Mouse (Mus musculus): Measurements from ENCODE around the gene Ppp1r15b. TPM values are rescaled to one million over a fixed set of nuclear protein-coding genes. Genes with fewer than 3 reads are reported as not detected.
A peak's percentile ranks its signal among the peaks of the same experiment; 100 is the strongest.

Ppp1r15b gene
- total RNA-seq, 1 experiment = 97.0 TPM

DNA sequence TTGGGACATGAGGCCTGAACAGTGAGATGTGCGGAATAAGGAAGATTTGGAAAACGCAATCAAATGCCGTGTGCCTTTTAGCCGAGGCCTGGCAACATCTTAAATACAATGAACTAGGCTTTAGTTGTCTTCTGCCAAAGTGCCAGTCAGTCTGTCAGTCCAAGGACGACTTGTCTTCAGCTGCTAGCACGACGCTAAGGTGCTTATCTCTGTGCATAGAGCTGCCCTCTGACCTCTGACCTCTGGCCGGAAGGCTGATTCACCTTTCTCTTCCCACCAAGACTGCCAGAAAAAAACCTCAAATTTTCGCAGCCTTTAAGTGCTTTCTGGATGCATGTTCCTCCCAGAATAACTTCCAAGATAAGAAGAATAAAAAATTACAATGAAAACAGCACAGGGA is 3.6 kb upstream of the Ppp1r15b start:
- in situ Hi-C loops (cut with MboI; ENCODE audit: low sequenced_read_pairs in 2 of 2, unreplicated experiment in 2 of 2) = loop anchor here (25.0 kb wide), 1 partner anchor 90 kb away; the partner anchor contains the start of genes Mdm4 (in 2 of the 2) and Pik3c2b (in 2 of the 2)
- Histone ChIP-seq H3K9me3 (ENCODE audit: control insufficient read depth, insufficient read depth, low read depth, low read length) (no peaks in the 10 kb centered on the region), H3K4me1 (ENCODE audit: control insufficient read depth in 2 of 2, insufficient read depth in 2 of 2, low read length in 2 of 2, poor library complexity in 1 of 2) (peaks cover 9 to 28% of the 10 kb centered on the region in 2 experiments), H3K9ac (ENCODE audit: insufficient read depth, low read depth, low read length, poor library complexity, severe bottlenecking) (peak overlapping the region; percentile 60), H3K4me3 (ENCODE audit: insufficient read depth in 1 of 2, low read depth in 1 of 2, low read length in 2 of 2, poor library complexity in 1 of 2, severe bottlenecking in 1 of 2) (no peak overlapping the region), H3K27ac (ENCODE audit: insufficient read depth, low read depth, low read length, poor library complexity, severe bottlenecking) (peak overlapping the region; percentile 34; the same call in 1 of the 2 replicates), H3K36me3 (ENCODE audit: control insufficient read depth, insufficient read depth, low read length, poor library complexity, severe bottlenecking) (peaks cover 1% of the 10 kb centered on the region)
- DNase-seq (ENCODE audit: low read depth, low spot score) = no peak
- no peak for TF ChIP-seq ZNF384 (IDR thresholded peaks at IDR 0.05; ENCODE audit: low read depth, low read length)
- TF ChIP-seq HCFC1 (IDR thresholded peaks at IDR 0.05; ENCODE audit: borderline replicate concordance, insufficient read depth, low read length) = no peak
- no peak for TF ChIP-seq ZC3H11A (IDR thresholded peaks at IDR 0.05; ENCODE audit: borderline replicate concordance, low read depth, low read length)
- TF ChIP-seq MAFK (IDR thresholded peaks at IDR 0.05; ENCODE audit: insufficient read depth, low read depth, low read length) = no peak
- TF ChIP-seq CHD2 (IDR thresholded peaks at IDR 0.05; ENCODE audit: low read depth, low read length) = no peak

DNA sequence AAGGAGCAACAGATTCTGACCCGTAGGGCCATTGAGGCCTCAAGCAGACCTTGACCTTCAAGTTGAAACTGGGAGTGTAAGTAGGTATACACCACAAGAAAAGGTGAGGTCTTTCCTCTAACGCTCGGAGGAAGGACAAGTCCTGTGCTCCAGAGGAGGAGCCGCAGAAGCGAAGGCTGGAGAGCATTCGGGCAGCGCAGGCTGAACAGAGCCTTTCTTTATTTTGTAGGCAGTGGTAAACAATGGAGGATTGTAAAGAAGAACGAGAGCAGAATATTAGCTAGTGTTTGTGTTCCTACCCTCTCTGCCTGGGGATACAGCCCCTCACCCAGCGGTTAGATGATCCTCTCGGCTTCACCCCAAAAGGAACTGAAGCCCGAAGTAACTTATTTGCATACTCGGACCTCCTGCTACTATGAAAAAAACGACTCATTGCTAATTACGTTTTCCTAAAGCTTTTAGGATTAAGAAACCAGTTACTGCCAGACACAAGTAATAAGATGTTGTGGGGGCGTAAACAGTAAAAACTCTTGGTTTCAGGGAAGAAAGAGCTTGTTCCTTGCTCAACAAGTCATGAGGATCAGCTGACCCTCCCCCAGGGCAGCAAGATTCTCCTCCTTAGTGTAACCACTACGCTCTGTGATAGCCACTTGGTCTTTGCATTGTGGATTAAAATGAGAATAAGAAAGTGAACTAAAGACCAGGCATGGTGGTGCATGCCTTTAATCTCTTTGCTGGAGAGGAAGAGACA is 1.3 kb upstream of the Ppp1r15b start:
- in situ Hi-C loops (cut with MboI; ENCODE audit: low sequenced_read_pairs in 2 of 2, unreplicated experiment in 2 of 2) = loop anchor here (25.0 kb wide), 1 partner anchor 92 kb away; the partner anchor contains the start of genes Mdm4 (in 2 of the 2) and Pik3c2b (in 2 of the 2)
- no peak for TF ChIP-seq HCFC1 (IDR thresholded peaks at IDR 0.05; ENCODE audit: borderline replicate concordance, insufficient read depth, low read length)
- TF ChIP-seq ZNF384 (IDR thresholded peaks at IDR 0.05; ENCODE audit: low read depth, low read length) = no peak
- TF ChIP-seq MAFK (IDR thresholded peaks at IDR 0.05; ENCODE audit: insufficient read depth, low read depth, low read length) = no peak
- Histone ChIP-seq H3K36me3 (ENCODE audit: control insufficient read depth, insufficient read depth, low read length, poor library complexity, severe bottlenecking) (peaks cover 20% of the 10 kb centered on the region), H3K4me1 (ENCODE audit: control insufficient read depth in 2 of 2, insufficient read depth in 2 of 2, low read length in 2 of 2, poor library complexity in 1 of 2) (peaks cover 7 to 28% of the 10 kb centered on the region in 2 experiments), H3K9ac (ENCODE audit: insufficient read depth, low read depth, low read length, poor library complexity, severe bottlenecking) (peak overlapping the region; percentile 59; the same call in 1 of the 2 replicates), H3K27ac (ENCODE audit: insufficient read depth, low read depth, low read length, poor library complexity, severe bottlenecking) (peak overlapping the region; percentile 89), H3K9me3 (ENCODE audit: control insufficient read depth, insufficient read depth, low read depth, low read length) (no peaks in the 10 kb centered on the region), H3K4me3 (ENCODE audit: insufficient read depth in 1 of 2, low read depth in 1 of 2, low read length in 2 of 2, poor library complexity in 1 of 2, severe bottlenecking in 1 of 2) (peak overlapping the region; percentile 37 to 96)
- DNase-seq (ENCODE audit: low read depth, low spot score) = peak; percentile 24

GRCm38 (mm10) chr1:133131561-133131905 is 590 bp downstream of the Ppp1r15b start:
- Histone ChIP-seq H3K9ac (ENCODE audit: insufficient read depth, low read depth, low read length, poor library complexity, severe bottlenecking) (peak overlapping the region; percentile 97), H3K36me3 (ENCODE audit: control insufficient read depth, insufficient read depth, low read length, poor library complexity, severe bottlenecking) (peaks cover 29% of the 10 kb centered on the region), H3K4me1 (ENCODE audit: control insufficient read depth in 2 of 2, insufficient read depth in 2 of 2, low read length in 2 of 2, poor library complexity in 1 of 2) (peaks cover 4 to 22% of the 10 kb centered on the region in 2 experiments), H3K4me3 (ENCODE audit: insufficient read depth in 1 of 2, low read depth in 1 of 2, low read length in 2 of 2, poor library complexity in 1 of 2, severe bottlenecking in 1 of 2) (peak overlapping the region; percentile 89 to 96), H3K9me3 (ENCODE audit: control insufficient read depth, insufficient read depth, low read depth, low read length) (no peaks in the 10 kb centered on the region), H3K27ac (ENCODE audit: insufficient read depth, low read depth, low read length, poor library complexity, severe bottlenecking) (peak overlapping the region; percentile 85)
- in situ Hi-C loops (cut with MboI; ENCODE audit: low sequenced_read_pairs in 2 of 2, unreplicated experiment in 2 of 2) = loop anchor here (25.0 kb wide), 1 partner anchor 94 kb away; the partner anchor contains the start of genes Mdm4 (in 2 of the 2) and Pik3c2b (in 2 of the 2)
- DNase-seq (ENCODE audit: low read depth, low spot score) = no peak
- no peak for TF ChIP-seq HCFC1 (IDR thresholded peaks at IDR 0.05; ENCODE audit: borderline replicate concordance, insufficient read depth, low read length)

- Histone ChIP-seq H3K9me3 (ENCODE audit: control insufficient read depth, insufficient read depth, low read depth, low read length) (no peaks in the 10 kb centered on the region), H3K36me3 (ENCODE audit: control insufficient read depth, insufficient read depth, low read length, poor library complexity, severe bottlenecking) (peaks cover 33% of the 10 kb centered on the region), H3K27ac (ENCODE audit: insufficient read depth, low read depth, low read length, poor library complexity, severe bottlenecking) (peak overlapping the region; percentile 85), H3K4me1 (ENCODE audit: control insufficient read depth in 2 of 2, insufficient read depth in 2 of 2, low read length in 2 of 2, poor library complexity in 1 of 2) (peaks cover 3 to 18% of the 10 kb centered on the region in 2 experiments), H3K4me3 (ENCODE audit: insufficient read depth in 1 of 2, low read depth in 1 of 2, low read length in 2 of 2, poor library complexity in 1 of 2, severe bottlenecking in 1 of 2) (peak overlapping the region; percentile 89 to 96), H3K9ac (ENCODE audit: insufficient read depth, low read depth, low read length, poor library complexity, severe bottlenecking) (peak overlapping the region; percentile 97)
- TF ChIP-seq ZNF384 (IDR thresholded peaks at IDR 0.05; ENCODE audit: low read depth, low read length) = no peak
- TF ChIP-seq ZC3H11A (IDR thresholded peaks at IDR 0.05; ENCODE audit: borderline replicate concordance, low read depth, low read length) = no peak
- no peak for TF ChIP-seq HCFC1 (IDR thresholded peaks at IDR 0.05; ENCODE audit: borderline replicate concordance, insufficient read depth, low read length)
- no peak for TF ChIP-seq MAFK (IDR thresholded peaks at IDR 0.05; ENCODE audit: insufficient read depth, low read depth, low read length)
- no peak for TF ChIP-seq CHD2 (IDR thresholded peaks at IDR 0.05; ENCODE audit: low read depth, low read length)
- in situ Hi-C loops (cut with MboI; ENCODE audit: low sequenced_read_pairs in 2 of 2, unreplicated experiment in 2 of 2) = loop anchor here (25.0 kb wide), 1 partner anchor 95 kb away; the partner anchor contains the start of genes Mdm4 (in 2 of the 2) and Pik3c2b (in 2 of the 2)
- DNase-seq (ENCODE audit: low read depth, low spot score) = no peak
Observed at GRCm38 (mm10) chr1:133131936-133132335, 993 bp downstream of the Ppp1r15b start.
